8 mouse cellular contexts compared by ENCODE assay signal in the genomic region with DNA sequence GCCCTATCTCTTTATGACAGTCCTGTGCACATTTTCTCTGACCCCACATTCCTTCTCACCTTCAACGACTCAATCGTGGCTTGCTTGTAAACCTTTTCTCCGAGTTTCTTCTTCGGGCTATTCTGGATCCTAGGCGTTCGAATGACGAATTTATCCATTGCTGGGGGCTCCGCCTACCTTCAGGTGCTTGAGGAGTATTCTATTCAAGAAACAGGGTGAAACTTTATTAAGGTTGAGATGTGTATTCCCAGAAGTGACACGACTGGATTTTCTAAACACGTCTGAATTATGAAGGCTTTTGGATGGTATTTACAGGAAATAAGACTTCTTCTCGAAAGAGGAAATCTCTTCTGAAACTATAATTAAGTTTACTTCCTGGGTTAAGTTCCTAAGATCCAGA. TPM values are rescaled to one million over a fixed set of nuclear protein-coding genes. Genes with fewer than 3 reads are reported as not detected.
A peak's percentile ranks its signal among the peaks of the same experiment; 100 is the strongest.
DNase-seq lines count a peak whose midpoint lies in the region; ATAC-seq and TF ChIP-seq lines count a peak whose summit lies in the region.

No protein-coding gene starts in this region.

- no peak for TF ChIP-seq EP300 in heart, postnatal 0 days (IDR thresholded peaks at IDR 0.05; ENCODE audit: low read depth)

- 32% methylated on average over 11 of the region's 11 CpGs for WGBS in heart, postnatal 0 days
- WGBS in midbrain, embryonic 11.5 days: 54% methylated on average over 11 of the region's 11 CpGs

- peak; percentile 27 for DNase-seq in kidney, adult 9 months
- no peak for DNase-seq in kidney, postnatal 10 days
- peak; percentile 14 for DNase-seq in adipocyte (ENCODE audit: low spot score)
- no peak for DNase-seq in heart, postnatal 0 days (ENCODE audit: low spot score)
- DNase-seq in midbrain, embryonic 11.5 days (ENCODE audit: low spot score, missing footprints): no peak
- DNase-seq in urinary bladder, adult 18-20 months (ENCODE audit: low spot score in 2 of 2): no peak
- DNase-seq in layer of hippocampus, postnatal 10 days (ENCODE audit: low spot score in 2 of 2): no peak
- no peak for DNase-seq in spleen, adult 18-20 months

- peaks cover 28% of the 10 kb centered on the region for H3K36me3 ChIP-seq in heart, postnatal 0 days (replicated peaks; ENCODE audit: control insufficient read depth, insufficient read depth, low read length)
- no peaks in the 10 kb centered on the region; the same call in 1 of the 2 replicates for H3K36me3 ChIP-seq in midbrain, embryonic 11.5 days (ENCODE audit: control insufficient read depth, insufficient read depth, low read length)

- peaks cover 26% of the 10 kb centered on the region for H3K4me1 ChIP-seq in heart, postnatal 0 days (ENCODE audit: control insufficient read depth, insufficient read depth)
- peaks cover 15% of the 10 kb centered on the region for H3K4me1 ChIP-seq in midbrain, embryonic 11.5 days (ENCODE audit: control insufficient read depth, insufficient read depth, low read length)

- no peak for TF ChIP-seq CTCF in heart, postnatal 0 days (IDR thresholded peaks at IDR 0.05; ENCODE audit: low read depth)

- no peaks in the 10 kb centered on the region for H3K27me3 ChIP-seq in heart, postnatal 0 days (ENCODE audit: control insufficient read depth, insufficient read depth, low read length)
- H3K27me3 ChIP-seq in midbrain, embryonic 11.5 days (ENCODE audit: control insufficient read depth, insufficient read depth, low read length): no peaks in the 10 kb centered on the region

- peak overlapping the region; percentile 95 for H3K27ac ChIP-seq in heart, postnatal 0 days (ENCODE audit: low read depth)
- peak overlapping the region; percentile 93; the same call in 1 of the 2 replicates for H3K27ac ChIP-seq in midbrain, embryonic 11.5 days (ENCODE audit: low read depth, low read length)

- peak overlapping the region; percentile 97 for H3K4me3 ChIP-seq in heart, postnatal 0 days (ENCODE audit: low read depth, low read length)
- H3K4me3 ChIP-seq in midbrain, embryonic 11.5 days (ENCODE audit: low read depth, low read length): peak overlapping the region; percentile 97

- H3K9me3 ChIP-seq in heart, postnatal 0 days (replicated peaks; ENCODE audit: control insufficient read depth, low read length): no peaks in the 10 kb centered on the region
- H3K9me3 ChIP-seq in midbrain, embryonic 11.5 days (ENCODE audit: control insufficient read depth, low read length): no peaks in the 10 kb centered on the region

- H3K9ac ChIP-seq in heart, postnatal 0 days (replicated peaks; ENCODE audit: low read depth, low read length): peak overlapping the region; percentile 91
- peak overlapping the region; percentile 90 for H3K9ac ChIP-seq in midbrain, embryonic 11.5 days (ENCODE audit: low read length)

- ATAC-seq in heart, postnatal 0 days (ENCODE audit: insufficient read depth, low read depth): no peak
- ATAC-seq in midbrain, embryonic 11.5 days (ENCODE audit: low FRiP score): no peak

- peak overlapping the region; percentile 88 for H3K4me2 ChIP-seq in heart, postnatal 0 days (ENCODE audit: low read depth, low read length)
- H3K4me2 ChIP-seq in midbrain, embryonic 11.5 days: peak overlapping the region; percentile 50

RNA-seq across cellular contexts. Expression of gene Tmem59, which starts 0.7 kb away (rescaled TPM):
- 120 and 156 TPM in 2 replicates for total RNA-seq in heart, postnatal 0 days (2014; rRNA removed; ENCODE audit: low replicate concordance)
- 323 and 340 TPM in 2 replicates for polyA plus RNA-seq in heart, postnatal 0 days (2015; fragmentation: Nextera tagmentation; extraction: Ambion mirVana)
- polyA plus RNA-seq in midbrain, embryonic 11.5 days (2014; fragmentation: Nextera tagmentation; extraction: Ambion mirVana): 344 and 384 TPM in 2 replicates
- 100 to 1,000 TPM; 154 to 161 TPM for total RNA-seq in layer of hippocampus, postnatal 10 days (2021)

RNA-seq across cellular contexts. Expression of gene Tceanc2, which starts 1.4 kb away (rescaled TPM):
- total RNA-seq in heart, postnatal 0 days (2014; rRNA removed; ENCODE audit: low replicate concordance): 1.6 and 8.3 TPM in 2 replicates
- polyA plus RNA-seq in heart, postnatal 0 days (2015; fragmentation: Nextera tagmentation; extraction: Ambion mirVana): 13.0 and 26.4 TPM in 2 replicates
- polyA plus RNA-seq in midbrain, embryonic 11.5 days (2014; fragmentation: Nextera tagmentation; extraction: Ambion mirVana): 22.8 and 25.2 TPM in 2 replicates
- 10 to 100 TPM; 22.3 to 23.0 TPM for total RNA-seq in layer of hippocampus, postnatal 10 days (2021)

RNA-seq across cellular contexts. Expression of gene Ldlrad1, which starts 31.5 kb away (rescaled TPM):
- total RNA-seq in heart, postnatal 0 days (2014; rRNA removed; ENCODE audit: low replicate concordance): not detected in 2 replicates
- 0.11 TPM in 1 of 2 replicates, not detected in the other for polyA plus RNA-seq in heart, postnatal 0 days (2015; fragmentation: Nextera tagmentation; extraction: Ambion mirVana)
- not detected in 2 replicates for polyA plus RNA-seq in midbrain, embryonic 11.5 days (2014; fragmentation: Nextera tagmentation; extraction: Ambion mirVana)
- total RNA-seq in layer of hippocampus, postnatal 10 days (2021): not detected

Comparison
In these comparisons a context has a peak if more than half of its experiments do, and no peak if none do; other contexts are left out.
1. DNase-seq: peak in kidney, adult 9 months (single experiment) and adipocyte (single experiment); none in kidney, postnatal 10 days (single experiment), heart, postnatal 0 days (single experiment), midbrain, embryonic 11.5 days (single experiment), urinary bladder, adult 18-20 months (0 of 2), layer of hippocampus, postnatal 10 days (0 of 2) and spleen, adult 18-20 months (0 of 2).